Mouse (Mus musculus) cerebellum, adult 2 months (tissue): Measurements from ENCODE around the gene Prpf4.

ENCODE experiments used
- CTCF ChIP-seq: fragments of 200-500 bp; IDR thresholded peaks from 2 replicates; pipeline ENCODE4 v1.5.1; 2011; ENCODE audit warnings: low read depth, mild to moderate bottlenecking, control low read depth, low read length, moderate library complexity, borderline replicate concordance; ENCODE audit not compliant: insufficient read depth
- POLR2A ChIP-seq: fragments of 200-500 bp; IDR thresholded peaks from 2 replicates; pipeline ENCODE4 v1.6.1; 2011; ENCODE audit warnings: low read length, control low read depth, borderline replicate concordance; ENCODE audit not compliant: insufficient read depth

GRCm38 (mm10) chr4:62406133-62406532, 2.5 kb upstream of the Prpf4 start:
- TF ChIP-seq POLR2A (no peak), CTCF (no peak)
